Mouse (Mus musculus) lung, postnatal 36 days (tissue): ENCODE results near the gene Tmem132a.

Experiments
- DNase-seq: peaks from one replicate; pipeline ENCODE4 v3.0.0; 2022; ENCODE audit warnings: mixed read lengths

Gene Tmem132a

DNA sequence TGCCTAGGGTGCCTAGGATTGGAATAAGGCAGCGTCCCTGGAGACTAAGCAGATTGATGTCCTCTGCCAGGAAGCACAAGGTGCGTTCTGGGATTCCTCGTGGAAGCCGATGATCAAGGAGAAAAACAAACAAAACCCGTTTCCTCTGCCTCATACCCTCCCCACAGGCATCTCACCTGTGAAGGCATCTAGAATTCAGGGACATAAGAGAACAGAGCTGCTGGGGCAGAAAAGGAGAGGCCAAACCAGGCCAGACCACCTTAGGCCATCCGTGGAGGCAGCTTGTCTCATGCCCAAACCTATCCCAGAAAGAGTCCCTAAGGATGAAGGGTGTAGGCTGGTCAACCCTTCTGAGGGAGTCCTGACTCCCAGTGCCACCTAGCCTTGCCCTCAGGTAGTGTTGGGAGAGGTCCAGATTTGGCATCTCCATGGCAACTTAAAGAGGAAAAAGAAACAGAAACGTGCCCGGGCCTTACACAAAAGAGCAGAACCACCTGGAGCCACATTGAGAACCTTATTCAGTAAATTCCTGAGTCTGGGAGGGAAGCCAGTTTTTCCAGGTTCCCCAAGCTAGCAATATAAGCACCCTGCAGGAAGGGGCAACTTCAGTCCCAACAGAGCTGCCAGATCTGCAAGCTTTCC is at the start of gene Tmem132a:
TSS of gene Tmem132a (minus strand) at position 55 of the 642 bp plus-strand sequence.
- DNase-seq, result peak; percentile 70

DNA sequence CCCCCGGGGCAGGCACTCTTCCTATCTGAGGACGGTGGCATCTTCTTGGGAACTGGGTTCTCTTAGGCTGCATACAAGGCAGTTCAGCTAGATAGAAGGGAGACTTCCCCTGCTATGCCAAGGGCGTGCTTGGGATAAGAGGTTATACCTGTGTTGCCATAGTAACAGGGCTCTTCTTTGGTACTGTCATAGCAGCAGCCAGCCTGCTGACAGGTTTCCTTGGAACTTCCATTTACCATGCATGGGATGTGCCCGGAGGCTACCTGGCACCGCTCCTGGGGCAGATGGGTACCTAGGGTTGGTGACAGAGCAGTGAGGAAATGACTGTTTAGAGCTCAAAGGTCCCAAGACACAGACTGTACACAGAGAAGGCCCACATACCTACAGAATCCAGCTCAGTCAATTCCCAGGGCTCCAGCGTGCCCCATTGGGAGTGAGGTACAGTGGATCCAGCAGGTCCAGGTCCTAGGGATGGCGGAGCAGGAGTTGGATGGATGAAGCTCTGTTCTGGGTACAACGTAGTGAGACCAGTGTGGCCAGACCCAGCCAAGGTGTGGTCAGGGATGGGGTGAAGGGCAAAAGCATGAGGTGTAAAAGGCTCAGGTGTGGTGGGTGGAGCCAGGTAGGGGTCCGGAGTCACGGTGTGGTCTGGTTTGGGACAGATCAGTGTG is 48.7 kb upstream of the Tmem132a start:
- DNase-seq, result no peak

DNA sequence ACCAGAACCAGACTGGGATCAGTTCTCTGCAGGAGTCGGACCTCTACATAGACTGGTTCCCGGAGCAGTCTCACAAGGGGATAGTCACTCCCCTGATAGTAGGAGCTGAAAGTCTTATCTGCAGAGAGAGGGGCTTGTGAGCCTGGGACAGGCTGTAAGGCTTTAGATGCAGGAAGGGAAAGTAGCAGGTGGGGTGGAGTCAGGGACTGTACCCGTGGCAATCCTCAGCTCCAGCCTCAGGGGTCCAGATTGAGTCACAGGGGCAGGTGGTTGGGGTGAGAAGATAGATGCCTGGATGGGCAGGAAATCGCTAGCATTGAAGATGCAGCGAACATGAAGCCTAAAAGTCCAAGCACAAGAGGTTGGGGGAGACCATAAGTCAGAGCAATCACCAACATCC is 46.8 kb upstream of the Tmem132a start:
- DNase-seq, result no peak

DNA sequence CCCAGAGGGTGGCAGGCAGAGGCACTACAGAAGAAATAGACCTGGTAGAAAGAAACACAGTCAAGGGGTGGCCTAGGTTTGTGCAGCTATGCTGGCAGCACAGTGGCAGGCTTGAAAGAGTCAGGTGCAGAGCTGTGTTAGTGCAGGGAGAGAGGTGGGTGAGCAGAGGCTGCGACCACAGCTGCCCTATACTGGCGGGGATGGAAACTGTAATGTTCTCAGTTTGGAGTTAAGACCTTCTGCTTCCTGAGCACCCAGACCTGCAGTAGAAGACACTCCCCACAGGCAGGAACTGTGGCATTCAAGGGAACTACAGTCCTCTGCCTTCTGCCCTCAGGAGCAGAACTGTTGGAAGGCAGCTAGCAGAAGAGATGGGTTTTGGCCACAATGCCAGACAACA is 45.1 kb upstream of the Tmem132a start:
- DNase-seq, result no peak

DNA sequence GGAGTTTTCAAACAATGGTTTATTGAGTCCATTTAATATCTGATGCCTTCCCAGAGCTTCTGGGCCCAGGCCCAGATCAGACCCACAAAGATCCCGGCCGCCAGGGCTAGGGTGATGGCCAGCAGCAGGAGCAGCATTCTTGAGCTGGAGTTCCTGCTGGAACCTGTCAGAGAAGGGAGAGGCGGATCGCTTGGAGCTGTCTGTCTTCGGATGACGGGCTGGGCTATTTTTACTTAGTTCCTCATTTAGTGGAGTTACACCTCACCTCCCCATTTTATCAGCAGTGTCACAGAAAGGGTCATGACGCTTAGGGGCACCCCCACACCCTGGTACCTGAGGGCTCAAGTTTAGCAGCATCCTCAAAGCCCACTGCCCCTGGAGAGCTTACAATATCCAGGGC is 44.6 kb upstream of the Tmem132a start:
- peak; percentile 21 for DNase-seq

DNA sequence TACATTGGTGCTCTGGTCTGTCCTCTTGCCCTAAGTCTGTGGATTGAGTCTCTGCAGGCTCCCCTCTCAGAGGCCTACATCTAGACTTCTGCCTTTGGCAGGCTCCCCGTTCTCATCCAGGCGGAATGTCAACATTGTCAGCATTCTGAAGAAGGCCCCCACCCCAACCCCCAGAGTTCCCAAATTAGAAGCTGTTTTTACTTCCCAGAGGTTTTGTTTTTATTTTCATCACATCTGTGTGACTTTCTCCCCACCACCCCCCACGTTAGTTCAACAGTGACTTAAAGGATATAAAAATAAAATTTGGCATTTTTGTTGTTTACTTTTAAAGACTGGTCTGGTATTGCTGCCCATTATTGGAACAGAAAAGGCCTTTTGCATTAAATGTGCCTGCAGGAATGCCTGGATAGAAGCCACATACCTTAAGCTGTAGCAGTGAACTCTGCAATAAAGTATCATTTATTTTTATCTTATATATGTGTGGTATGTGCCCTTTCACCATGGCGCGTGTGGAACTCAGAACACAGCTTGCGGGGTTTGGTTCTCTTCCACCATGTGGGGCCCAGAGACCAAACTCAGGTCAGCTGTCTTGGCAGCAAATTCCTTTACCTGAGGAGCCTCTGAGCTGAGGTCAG is 39.5 kb upstream of the Tmem132a start:
- peak; percentile 22 for DNase-seq

DNA sequence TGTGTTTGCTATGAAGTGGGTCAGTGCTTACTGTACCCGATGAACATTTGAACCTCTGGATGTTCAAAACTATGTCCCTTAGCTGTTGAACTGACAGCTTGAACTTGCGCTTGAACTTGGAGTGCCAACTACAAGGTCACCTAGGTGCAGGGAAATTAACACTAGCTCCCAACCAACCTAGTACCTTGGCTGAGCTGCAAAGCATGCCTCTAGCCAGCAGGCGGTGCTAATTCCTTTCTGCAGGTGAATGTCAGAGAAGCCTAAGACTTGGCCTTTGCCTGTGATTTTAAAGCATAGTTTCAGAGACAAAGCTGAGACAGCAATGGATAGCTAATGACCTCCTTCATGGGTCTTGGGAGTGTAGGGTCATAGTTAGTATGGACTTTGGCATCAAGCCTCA is 38.2 kb upstream of the Tmem132a start:
- peak; percentile 75 for DNase-seq

DNA sequence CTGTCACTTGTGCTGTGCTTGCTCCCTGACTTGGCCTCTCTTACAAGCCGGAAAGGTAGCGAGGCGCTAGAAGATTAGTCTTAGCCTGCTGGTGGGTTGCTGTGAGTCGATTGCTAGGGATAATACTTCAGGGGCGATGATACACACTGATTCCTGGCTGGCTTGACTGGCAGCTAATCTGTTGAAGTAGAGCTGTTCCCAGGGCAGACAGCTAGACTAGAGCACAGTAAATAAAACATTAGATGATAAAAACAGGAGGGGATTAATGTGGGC is 35.9 kb upstream of the Tmem132a start:
- no peak for DNase-seq

DNA sequence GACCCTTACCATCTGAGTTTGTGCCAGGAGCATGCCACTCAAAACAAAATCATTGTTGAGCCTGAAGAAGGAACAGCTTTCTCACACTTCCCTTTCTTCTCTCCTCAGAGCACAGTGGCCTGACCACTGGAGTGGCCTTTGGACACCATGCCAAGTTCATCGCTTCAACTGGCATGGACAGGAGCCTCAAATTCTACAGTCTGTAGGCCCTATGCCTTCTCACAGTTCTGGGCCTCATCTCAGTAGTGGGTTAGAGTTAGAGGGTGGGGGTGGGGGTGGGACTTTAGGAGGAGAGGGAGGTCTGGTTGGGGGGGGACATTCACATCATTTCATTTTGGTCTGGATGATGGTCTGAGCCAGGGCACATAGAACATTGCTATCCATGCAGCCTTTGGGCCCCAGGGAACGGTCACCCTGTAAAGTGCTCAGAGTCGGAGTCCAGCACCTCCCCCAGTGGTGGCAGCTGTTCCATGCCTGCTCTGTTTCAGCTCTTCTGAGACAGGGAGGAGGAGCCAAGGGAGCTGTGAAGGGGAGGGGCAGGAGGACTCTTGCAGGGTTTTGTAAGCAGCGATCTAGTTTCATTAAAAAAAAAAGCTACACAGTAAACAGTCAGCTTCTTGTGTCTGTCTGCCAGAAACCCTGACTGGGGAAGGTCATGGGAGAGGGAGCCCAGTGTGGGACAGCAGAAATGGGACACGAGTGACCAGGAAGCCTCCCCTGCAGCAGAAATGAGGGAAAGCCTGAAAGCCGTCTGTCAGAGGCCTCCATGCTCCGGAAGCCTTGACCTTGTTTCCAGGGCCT is 35.4 kb upstream of the Tmem132a start:
- peak; percentile 87 for DNase-seq

DNA sequence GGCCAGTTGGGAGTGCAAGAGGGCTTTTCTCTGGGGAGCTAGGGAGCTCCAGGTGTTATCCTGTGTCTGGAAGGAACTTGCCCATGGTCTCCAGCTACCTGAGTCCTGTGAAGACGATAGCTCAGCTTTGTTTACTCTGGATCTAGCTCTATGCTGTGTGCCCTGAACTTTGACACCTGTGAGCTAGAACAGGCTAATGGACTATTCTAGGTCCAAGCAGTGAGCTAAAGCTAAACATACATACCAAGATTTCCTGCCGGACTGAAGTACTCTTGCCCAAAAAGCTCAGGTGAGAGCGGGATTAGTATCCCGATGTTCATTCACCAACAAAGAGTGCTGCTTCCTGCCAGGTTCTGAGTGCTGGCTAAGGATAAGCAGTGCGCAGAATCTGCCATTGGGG is 34.8 kb upstream of the Tmem132a start:
- DNase-seq, result no peak

DNA sequence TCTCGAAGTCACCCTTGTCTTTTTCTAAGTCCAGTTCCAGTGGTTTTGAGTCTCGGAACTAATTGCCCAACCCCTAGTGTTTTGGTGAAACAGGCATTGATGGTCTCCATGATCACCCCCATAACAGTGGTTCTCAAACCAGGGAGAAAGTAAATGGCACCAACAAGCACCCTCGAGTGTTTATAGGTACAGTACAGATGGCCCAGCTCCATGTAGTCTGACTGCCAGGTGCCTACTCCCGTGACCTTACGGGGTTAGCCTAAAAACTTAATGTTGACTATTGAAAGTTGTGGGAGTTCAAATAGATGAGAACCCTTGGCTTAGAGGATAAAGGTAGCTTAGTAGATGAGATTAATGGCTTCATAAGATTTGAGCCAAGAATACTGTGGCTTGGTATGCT is 31.3 kb upstream of the Tmem132a start:
- DNase-seq, result no peak

DNA sequence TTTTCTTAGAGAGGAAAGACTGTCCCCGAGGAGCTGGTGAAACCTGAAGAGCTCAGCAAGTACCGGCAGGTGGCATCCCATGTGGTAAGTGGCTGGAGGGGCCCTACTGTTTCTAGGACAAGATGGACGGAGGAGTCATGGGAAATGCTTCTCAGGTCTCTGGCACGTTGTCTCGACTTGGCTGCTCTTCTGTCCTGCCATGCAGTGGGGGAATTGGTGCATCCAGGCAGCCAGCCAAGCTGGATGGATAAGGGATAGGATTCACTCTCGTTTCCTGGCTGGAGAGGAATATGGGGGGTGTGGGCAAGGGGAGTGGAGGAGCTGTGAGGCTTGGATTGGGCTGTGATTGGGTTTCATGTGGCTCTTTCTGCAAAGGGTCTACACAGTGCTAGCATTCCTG is 30.6 kb upstream of the Tmem132a start:
- DNase-seq, result no peak

DNA sequence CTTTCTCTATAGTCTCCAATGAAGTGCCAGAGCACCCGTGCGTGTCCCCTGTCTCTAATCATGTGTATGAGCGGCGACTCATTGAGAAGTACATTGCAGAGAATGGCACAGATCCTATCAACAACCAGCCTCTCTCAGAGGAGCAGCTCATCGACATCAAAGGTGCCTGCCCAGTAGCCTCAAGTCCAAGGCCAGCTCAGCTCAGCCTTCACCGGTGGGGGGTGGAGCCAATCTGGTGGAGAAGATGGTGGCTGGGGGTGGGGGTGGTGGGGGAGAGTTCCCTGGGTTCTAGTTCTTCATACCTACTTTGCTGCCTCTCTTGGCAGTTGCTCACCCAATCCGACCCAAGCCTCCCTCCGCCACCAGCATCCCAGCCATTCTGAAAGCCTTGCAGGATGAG is 27.8 kb upstream of the Tmem132a start:
- no peak for DNase-seq

DNA sequence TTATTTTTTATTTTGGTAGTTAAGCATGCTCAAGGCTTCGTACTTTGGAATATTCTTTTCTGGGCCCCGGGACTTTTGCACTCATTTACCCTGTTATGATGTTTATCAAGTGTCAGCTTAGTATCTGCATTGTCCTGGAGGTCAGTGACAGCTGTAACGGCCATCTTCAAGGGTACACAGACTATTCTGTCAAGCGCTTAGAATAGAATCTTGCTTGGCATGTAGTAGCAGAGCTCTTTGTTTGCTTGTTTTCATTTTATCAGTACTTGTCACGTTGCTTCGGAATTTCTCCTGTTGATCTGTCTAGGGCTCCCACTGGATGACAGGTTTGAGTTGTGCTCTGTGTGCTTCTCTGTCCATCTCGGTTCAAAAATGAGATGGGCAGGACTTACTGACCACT is 27.1 kb upstream of the Tmem132a start:
- no peak for DNase-seq

DNA sequence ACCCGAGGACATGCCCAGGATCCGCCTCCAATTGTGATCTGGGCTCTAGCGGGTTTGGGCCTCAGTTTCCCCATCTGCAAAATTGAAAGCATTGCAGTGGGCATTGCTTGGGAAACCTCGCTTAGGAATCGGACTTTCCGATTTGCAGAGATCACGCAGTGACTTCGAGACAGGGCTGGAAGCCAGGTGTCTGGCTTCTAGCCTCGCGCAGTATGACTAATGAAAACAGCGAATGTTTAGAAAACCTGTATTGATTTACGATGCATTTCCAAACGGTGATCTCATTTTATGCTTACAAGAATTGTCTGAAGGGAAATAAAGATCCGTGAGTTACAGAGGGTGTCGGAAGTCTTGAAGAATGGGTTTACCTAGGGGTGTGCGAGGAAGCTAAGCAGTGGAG is 26.0 kb upstream of the Tmem132a start:
- DNase-seq, result no peak

DNA sequence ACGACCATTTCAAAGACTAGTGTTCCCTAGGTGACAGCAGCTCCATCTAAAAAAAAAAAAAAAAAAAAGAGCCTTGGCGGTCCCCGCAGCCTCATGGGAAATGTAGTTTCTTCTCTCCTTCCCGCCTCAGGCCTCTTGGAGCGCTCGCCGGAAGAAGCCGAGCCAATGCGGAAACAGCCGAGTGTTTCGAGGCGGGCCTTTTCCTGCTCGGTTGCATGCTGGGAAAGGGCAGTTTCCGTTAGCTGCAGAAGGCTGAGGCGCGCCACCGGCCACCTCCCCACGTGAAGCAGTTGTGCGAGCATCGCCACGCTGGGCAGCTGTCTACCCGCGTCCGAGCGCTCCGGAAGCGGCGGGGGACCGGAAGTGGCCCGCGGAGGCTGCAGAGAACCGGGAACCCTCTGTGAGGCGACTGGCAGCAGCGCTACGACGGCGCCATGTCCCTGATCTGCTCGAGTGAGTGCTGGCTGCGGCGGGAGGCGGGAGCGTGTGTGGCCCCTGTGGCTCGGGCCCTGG is 25.3 kb upstream of the Tmem132a start, which contains the start of gene Prpf19:
TSS of gene Prpf19 (plus strand) at position 216 of the 513 bp plus-strand sequence.
- DNase-seq, result peak; percentile 98

DNA sequence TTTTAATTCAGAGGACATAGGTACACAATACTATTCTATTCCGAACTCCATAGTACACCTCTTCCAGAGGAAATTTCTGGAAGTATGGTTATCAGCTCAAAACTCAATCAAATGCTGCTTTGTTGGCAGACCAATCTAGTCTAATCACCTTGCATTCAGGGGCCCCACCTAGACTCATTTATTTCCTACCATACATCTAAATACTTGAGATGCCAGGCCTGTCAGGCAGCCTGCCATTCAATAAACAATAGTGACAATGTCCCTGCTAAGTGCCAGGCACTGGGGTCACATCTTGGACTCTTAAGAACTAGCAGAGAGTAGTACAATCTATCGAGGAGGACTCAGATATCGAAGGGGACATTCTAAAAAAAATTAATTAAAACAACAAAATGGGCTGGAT is 22.5 kb upstream of the Tmem132a start:
- peak; percentile 59 for DNase-seq

DNA sequence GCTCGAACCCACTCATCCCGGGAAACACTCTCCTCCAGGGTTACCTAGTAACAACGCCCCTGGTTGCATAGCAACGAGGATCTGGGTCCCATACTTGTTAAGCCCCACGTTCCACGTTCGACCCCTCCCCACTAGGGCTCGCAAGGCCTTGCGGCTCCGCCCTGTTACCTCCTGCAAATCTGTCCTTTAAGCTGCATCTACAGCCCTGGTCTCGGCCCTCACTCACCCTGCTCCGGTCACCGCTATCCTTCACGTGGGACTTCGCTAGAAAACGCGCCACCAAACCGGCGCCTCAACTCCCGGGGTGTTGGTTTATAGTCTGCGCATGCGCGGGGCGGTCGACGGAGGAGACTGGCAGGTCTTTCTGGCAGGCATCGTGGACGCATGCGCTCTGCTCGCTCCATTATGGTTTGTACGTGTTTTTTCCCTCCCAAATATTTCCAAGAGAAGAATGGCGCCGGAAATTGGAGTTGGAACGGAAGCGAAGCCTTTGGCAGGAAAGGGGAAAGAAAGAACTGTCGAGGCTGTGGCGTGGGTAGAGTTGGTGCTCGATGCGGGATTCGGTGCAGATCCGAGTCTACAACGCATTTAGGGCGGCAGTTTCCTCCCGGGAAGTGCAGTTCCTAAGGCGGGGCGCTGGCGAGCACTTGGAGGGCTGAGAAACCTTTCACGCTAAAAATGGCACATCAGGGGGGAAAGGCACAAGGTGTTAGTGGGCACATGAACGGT is 11.8 kb upstream of the Tmem132a start, which contains the start of gene Tmem109:
TSS of gene Tmem109 (minus strand) at position 576 of the 729 bp plus-strand sequence.
- peak; percentile 96 for DNase-seq

DNA sequence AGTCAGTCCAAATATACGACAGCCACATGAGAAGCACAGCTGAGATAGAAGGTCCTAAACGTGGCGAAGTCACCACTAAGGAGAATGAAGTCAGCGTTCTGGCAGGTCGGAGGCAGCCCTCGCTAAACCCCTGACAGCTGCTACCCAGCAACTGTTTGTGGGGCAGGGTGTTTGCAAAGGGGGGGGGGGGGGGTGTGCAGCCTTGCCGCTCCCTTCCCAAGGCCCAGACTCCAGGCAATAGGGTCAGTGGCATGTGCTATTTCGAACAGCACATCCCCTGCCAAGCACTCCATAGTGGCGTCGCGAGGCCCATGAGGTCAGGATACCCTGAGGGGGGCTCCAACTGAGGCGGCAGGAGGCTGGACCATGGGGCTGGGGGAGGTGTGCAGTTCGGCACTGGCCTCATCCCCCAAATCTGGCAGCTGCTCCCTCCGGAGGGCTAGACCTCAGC is 11.3 kb upstream of the Tmem132a start:
- no peak for DNase-seq

DNA sequence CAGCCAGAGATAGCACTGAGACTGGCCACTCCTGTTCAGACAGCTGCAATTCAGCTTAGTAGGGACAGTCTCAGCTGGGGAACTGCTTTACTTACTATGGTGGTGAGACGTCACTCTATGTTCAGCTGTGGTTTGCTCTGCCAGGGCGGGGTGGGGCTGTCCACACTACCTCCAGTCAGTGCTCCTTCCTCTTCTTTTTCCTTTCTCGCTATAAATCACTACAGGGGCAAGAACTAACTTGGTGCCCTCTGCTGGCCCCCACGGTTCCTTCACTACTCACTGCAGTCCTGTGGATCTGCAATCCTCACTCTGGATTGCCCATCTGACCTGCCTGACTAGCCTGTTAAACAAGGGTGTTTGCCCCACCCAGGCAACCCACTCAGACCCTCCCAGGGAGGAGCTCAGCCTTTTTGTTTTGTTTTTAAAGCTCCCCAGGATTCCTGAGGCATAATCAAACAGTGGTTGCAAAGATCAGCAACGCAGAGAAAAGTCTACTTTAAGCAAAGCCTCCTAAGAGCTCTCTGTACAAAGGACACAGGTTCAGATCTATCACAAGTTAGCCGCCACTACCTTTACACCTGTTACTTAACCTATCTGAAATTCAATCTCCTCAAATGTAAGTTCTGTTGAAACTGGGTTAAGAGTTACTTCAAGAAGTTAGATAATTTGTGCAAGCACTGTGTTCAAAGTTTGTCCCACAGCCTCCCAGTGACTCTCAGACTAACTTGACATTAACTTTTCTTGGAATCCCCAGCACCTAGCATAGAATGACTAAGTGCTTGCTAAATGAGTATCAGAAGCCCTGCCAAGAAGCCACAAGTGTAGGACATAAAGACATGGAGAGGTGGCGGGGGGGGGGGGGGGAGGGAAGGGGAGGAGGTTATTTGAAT is 10.6 kb upstream of the Tmem132a start:
- DNase-seq, result peak; percentile 88

DNA sequence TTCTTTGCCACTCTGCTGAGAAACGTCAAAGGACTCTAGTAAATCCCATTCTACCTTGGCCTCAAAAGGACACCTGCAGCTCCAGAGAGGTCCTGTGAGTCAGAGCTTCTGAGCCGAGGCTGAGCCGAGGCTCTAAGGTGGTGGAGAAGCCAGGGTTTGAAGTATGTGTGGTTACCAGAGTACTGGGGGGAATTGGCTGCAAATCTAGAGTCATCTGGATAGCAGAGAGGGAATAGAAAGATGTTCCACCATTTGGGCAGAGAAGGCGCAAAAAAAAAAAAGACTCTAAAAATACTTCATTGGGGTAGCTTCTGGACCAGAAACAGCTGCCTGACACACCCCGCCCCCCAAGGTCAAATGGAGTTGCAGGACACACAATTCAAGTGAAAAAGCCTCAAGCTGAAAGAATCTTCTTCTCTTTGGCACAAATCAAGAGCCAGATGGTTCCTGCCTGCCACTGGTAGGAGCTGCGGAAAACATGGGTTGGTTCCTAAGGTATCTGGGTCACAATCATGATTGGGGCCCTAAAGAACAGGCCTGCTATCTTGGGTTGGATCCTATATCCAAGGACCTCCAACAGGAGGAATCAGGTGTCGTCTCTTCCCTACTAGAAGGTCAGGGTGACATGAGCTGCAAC is 8.6 kb upstream of the Tmem132a start:
- peak; percentile 60 for DNase-seq
